Mouse (Mus musculus) right cerebral cortex, adult 2 months (tissue): ENCODE measurements around the gene Lgals1.
"Not testable (repeated sequence)": the region's sequence is repeated elsewhere in the genome, so short reads cannot be mapped to it uniquely, and the experiment has no call there.

ENCODE experiments used
- DNase-seq, 2 experiments: peaks; one replicate each; pipeline ENCODE4 v3.0.0; 2021 to 2022; ENCODE audit warnings: low spot score in 2 of 2

Lgals1 gene

DNA sequence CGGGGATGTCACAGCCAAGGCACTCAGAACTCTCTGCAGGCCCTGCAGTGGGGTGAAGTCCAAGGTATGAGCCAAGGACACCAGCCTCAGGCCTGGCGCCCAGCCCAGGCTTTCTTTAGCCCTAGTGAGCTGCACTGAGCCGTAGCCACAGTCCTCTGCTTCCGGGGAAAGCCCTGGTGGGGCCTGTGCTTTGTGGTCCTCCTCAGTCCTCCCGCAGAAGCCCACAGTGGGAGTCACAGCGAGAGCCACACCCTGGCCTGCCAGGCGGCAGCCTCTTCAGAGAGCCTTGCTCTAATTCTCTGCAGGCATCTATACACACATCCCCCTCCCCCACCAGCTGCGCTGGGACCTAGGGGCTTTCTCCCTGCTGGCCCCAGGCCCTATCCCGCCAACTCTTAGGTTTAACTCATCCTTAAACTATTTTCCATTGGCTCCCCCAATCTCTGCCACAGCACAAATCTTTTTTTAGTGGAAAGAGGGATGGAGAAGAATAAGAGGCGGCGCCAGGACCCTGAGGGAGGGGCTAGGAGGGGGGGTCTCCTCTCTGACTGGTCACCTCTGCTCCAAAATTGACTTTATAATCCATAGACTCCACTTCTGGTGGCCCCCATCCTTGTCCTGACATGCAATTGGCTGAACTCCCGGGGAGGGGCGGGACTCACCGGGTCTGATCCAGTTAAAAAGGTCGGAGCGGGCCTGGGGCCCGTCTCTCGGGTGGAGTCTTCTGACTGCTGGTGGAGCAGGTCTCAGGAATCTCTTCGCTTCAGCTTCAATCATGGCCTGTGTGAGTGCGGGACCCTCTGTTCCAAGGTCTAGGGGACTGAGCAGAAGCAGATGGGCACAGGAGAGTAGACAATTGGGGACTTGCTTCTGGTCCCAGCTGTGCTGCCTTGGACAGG is at the start of gene Lgals1:
Gene Lgals1, plus strand, starts transcription at position 705 of the 899 bp plus-strand sequence.
- DNase-seq, result peak; percentile 37 to 47

DNA sequence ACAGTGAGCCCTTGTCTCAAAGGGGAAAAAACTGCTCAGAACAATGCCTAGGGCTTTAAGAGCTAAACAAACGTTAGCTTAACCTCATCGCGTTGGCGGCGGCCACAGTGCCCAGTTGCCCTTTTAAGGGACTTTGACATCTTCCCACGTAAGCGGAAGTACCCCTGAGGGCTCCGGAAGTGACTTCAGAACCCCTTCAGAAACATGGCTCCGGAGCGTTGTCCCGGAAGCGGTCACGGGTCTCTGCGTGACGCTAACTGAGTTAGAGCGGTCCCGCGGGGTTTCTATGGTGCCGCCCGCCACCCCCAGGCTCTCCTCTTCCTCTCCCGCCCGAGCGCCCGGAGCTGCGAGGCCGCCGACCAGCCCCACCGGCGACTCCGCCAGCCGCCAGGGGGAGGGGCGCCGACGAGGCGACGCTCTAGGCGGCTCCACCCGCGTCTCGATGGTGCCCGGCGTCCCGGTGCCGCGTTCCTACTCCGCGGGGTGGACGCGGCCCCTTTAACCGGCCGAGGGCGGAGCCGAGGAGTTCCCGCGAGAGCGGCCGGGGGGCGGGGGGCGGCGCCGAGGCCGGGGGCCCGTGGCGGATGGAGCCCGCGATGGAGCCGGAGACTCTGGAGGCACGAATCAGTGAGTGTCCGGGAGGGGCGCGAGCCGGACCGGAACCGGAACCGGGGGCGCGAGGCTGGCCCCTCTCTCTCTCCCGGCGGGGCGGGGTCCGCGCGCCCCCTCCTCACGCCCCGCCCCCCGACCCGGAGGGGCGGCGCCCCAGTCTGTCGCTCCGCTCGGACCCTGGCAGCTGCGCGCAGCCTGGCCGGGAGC is 49.3 kb upstream of the Lgals1 start, which contains the start of gene Gga1:
Gene Gga1, plus strand, starts transcription at position 200 of the 819 bp plus-strand sequence.
- peak; percentile 95 to 98 for DNase-seq

DNA sequence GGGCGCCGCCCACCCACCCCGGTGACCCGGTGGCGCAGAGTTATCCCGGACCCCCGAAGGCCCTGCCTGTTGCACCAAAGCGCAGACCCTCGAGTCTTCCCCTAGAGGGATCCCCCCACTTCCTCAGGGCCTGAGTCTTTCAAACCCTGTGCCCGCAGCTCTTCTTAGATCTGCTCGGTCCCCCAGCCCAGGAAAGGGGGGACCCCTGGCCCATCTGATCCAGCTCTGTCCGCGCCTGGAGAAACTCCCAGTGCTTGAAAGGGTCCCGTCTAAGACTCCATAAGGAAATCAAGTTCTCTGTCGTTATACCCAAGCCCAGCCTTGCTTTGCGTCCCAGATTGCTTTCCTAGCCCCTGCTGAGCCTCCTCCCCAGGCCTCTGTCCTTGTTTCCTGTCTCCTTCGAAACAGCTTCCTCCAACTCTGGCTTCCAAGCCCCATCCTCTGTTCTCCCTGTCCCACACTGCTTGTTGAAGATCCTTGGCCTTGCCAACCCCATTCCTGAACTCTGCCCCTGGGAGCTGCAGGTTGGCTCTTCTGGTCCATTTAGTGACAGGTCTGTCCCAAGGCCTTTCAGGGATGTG is 48.6 kb upstream of the Lgals1 start:
- DNase-seq, result peak in 1 of 2 experiments; percentile 14

DNA sequence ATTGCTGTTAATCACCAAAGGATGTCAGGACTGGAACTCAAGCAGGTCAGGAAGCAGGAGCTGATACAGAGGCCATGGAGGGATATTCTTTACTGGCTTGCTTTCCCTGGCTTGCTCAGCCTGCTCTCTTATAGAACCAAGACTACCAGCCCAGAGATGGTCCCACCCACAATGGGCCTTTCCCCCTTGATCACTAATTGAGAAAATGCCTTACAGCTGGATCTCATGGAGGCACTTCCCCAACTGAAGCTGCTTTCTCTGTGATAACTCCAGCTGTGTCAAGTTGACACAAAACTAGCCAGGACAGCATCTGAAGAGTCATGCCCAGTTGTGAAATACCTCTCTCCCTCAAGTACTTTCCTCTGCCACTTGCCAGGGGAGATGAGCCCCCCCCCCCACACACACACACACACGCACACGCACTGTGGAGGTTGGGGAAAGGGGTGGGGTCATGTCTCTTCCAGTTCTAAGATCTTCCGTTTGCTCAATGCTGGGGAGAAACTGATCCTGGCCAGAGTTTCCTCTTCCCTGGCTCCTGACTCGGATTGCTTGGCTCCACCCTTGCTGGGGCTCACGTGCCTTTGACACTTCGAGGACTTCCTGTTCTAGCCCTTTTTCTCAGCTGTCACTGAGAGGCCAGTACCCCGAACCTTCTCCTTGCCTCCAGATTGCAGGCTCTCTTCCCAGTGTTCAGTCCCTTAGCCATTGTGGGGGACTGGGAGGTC is 47.6 kb upstream of the Lgals1 start:
- not testable (repeated sequence) for DNase-seq

DNA sequence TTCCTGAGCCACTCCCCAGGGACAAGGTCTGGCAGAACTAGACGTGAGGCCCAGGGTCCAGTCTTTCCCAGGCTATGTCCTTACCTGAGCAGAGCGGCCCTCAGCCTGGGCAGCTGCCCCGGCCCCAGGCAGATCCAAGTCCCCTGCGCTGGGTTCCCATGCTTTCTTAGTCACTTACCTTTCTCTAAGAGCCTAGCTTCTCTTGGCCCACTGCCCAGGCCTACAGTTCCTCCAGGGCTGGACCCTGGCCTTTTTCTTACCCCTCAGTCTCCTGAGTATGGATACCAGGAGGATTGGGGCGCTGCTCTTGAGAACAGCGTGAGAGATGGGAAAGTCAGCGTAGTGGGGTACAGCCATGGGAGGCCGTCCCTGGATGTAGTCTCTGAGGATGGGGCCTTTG is 46.1 kb upstream of the Lgals1 start:
- DNase-seq, result no peak

GRCm38 (mm10) chr15:78881828-78882227 is 44.7 kb upstream of the Lgals1 start:
- no peak for DNase-seq

- DNase-seq, result no peak
Measured at GRCm38 (mm10) chr15:78889401-78889853, 37.1 kb upstream of the Lgals1 start.

- DNase-seq, result no peak
Measured at GRCm38 (mm10) chr15:78892440-78892839, 34.1 kb upstream of the Lgals1 start.

GRCm38 (mm10) chr15:78894726-78895125 is 31.8 kb upstream of the Lgals1 start:
- DNase-seq, result no peak

DNA sequence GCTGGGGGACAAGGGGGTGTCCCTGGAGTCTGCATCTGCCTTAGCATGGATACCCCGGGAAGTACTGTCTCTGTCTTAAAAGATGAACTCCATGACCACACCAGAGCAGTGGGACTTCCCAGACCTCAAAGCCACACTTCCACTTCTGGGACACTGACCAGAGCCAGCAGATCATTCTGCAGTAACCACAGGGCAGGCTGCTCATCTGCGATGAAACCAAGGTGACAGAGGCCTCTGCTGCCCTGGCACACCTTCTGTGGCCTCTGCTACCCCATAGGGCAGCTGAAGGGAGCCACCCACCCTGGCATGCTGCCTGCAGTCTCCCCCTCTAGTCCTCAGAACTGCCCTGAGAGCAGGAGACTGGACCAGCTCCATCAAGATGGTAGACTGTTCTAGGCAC is 30.8 kb upstream of the Lgals1 start:
- no peak for DNase-seq

GRCm38 (mm10) chr15:78896149-78896548 is 30.4 kb upstream of the Lgals1 start:
- no peak for DNase-seq

DNA sequence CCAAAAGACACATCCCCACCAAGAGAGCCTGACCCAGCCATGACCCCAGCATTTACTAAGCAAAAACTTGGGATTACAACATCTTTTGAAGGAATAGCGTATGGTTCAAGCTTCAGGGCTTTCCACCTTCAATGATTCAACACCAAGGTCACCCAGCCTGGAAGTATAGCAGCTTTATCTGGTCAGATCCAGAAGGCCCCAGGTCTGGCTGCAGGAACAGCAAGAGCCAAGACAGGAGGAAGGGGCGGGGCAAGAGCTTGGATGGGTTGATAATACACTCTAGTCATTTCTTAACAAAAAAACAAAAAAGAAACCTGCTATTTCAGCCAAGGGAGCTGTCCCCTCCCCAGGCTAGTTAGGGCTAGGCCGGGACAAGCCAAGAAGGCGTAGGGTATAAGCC is 29.0 kb upstream of the Lgals1 start:
- no peak for DNase-seq

DNA sequence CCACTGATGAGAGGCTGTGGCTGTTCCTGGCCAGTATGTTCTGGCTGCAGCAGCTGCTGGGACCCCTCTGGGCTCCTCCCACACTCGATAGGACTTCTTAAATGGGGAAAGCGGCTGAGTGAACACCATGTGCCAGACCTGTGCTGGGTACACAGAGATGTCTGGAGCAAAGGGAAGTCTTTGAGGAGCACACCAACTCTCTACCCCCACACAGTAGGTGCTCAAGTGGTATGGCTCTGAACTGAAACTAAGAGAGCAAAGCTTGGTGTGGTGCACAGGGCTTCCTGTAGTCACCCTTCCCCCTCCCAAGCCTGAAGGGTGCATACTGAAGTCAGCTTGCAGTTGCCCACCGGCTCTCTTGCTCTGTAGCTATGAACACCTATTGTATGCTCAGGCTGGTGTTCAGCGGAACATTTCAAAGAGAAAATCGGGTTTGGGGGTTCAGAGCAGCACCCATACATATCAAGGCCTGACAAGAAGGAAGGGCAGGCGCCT is 28.0 kb upstream of the Lgals1 start:
- no peak for DNase-seq

DNA sequence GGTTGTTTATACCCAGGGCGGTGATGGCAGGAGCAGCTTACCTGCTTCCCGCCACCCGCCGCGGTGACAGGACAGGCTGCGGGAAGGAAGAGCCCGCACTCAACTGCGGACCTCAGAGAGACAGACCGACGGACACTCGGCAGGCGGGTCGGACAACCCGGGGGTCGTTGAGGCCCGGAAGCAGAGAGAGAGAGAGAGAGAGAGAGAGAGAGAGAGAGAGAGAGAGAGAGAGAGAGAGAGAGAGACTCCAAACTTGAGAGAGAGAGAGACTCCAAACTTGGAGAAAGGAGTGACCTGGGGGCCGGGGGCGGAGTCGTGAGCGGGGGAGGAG is 27.2 kb upstream of the Lgals1 start, which contains the start of gene Gm49510:
Gene Gm49510, plus strand, starts transcription at position 259 of the 331 bp plus-strand sequence.
- DNase-seq, result peak in 1 of 2 experiments; percentile 9

DNA sequence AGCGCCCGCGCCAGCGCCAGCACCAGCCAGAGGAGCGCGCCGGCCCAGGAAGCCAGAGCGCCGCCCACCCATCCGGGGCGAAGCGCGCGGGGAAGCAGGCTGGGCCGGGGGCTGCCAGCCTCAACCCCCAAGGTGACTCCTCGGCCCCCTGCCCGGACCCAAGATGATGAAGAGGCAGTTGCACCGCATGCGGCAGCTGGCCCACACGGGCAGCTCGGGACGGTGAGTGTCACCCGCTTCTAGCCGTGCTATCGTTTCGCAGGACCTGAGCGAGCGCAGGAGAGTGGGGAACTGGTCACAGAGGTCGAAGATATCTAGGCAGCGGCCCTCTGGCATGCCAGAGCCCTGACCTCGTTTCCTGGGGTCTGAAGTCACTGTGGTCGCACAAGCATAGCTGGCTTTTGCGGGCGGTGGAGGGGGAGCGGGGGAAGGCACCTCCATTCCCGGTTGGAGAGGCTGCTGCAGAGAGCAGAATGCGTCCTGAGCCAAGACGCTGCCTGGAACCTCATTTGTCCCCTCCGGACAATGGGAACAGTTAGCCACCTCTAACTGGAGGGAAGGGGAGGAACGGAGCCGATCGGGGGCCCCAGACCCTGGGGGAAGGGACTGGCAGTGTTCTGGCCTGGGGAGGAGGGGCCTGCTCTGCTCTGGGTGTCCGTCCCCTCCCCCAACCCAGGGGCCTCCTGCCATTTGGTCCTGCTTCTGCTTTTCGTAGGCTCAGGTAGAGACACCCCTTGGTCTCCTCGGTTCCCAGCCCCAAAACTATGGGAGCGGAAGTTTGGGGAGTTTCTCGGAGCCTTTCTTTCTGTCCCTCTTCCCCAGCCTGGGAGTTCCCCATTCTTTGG is 26.6 kb upstream of the Lgals1 start, which contains the start of gene Sh3bp1:
Gene Sh3bp1, plus strand, starts transcription at position 29 of the 845 bp plus-strand sequence.
- DNase-seq, result peak; percentile 54

DNA sequence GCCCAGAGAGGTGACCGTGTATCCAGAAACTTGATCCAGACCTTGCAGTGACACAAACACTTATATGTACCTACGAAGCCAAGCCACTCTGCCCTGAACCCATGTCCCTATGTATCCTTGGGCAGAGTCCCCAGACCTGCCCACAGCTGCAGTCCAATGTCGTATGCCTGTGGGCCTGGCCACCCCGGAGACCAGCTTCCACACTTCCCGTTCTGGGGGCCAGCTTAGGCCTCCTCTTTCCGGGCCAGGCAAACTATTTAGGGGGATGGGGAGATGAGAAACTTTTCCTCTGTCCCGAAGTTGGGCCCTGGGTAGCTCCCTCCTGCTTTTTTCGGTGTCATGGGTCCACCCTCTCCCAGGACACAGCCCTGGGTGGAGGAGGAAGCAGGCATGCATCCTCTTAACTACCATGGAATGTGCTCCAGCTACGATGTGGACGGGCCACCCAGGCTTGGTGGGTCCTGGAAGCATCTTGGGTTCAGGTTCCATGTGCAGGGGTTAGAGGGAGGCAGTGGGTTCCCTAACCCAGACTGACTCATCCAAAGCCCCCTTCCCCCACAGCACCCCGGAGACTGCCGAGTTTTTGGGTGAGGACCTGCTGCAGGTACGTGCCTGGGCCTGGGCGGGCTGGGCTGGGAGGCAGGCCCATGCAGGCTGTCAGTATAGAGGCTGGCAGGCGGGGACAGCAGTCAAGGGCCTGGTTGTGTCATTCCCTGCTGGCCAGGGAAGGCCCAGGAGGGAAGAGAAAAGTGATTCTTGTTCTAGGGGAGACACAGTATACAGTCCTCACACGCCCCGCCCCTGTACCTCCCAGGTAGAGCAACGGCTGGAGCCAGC is 25.7 kb upstream of the Lgals1 start:
- no peak for DNase-seq

DNA sequence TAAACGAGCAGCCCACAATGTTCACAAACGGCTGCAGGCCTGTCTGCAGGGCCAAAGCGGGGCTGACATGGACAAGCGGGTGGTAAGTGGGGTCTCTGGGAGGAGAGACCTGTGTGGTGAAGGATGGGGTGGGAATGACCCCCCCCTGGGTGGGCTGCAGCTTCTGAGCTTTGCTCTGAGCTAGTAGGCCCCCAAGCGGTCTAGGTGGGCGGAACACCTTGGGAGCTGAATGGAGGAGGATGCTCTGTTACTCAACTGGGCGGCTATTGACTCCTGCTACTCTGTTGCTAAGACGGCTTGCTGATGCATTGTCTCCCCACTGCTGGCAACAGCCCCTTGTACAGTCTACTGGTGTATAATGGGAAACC is 25.1 kb upstream of the Lgals1 start:
- no peak for DNase-seq

DNA sequence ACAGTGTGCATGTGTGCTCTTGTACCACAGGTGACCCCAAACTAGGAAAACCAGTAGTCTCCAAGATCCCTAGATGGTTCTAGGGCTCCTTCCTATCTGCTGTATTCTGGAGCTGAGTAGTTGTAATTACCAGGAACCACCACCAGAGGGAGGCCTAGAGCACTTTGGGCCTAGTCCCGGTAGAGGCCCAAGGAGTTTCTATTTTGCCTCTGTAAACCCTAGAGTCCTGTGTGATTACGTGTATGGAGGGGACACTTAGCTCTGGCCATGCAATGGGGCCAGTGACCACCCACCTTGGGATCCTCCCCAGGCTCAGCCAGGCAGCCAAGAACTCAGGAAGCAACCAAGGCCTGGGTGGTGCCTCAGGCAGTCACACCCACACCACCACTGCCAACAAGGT is 23.3 kb upstream of the Lgals1 start:
- peak; percentile 90 to 91 for DNase-seq

DNA sequence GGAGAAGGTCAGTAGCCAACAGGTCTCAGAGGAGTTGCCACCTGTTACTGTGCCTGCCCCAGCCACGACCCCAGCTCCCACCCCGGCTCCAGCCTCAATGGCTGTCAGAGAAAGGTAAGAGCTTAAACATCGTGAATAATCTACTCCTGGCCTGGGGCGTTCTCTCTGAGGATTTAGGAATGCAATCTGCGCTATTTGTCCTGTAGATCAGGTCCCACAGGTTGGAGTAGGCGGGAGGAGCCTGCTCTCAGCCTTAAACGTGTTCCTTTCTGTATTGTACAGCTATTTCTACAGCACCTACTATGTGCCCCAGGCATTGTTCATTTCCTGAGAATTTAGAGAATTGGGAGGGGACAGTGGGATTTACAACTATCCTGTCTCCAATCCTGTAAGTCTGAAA is 18.1 kb upstream of the Lgals1 start:
- no peak for DNase-seq
